In genomic region chr3:121794214-121794613, GRCm38 (mm10) we compare ENCODE assay signal across 27 mouse cellular contexts. TPM values are rescaled to one million over a fixed set of nuclear protein-coding genes. Genes with fewer than 3 reads are reported as not detected.
DNase-seq lines count a peak whose midpoint lies in the region; ATAC-seq and TF ChIP-seq lines count a peak whose summit lies in the region.
"Had no signal": no experiment of that assay in that cellular context is flagged by ENCODE, and none has a peak within 500 bp of the region (broad histone marks: within the 10 kb centered on the region; RNA-seq: fewer than 3 reads in every experiment).

No protein-coding gene starts in this region.

- WGBS in neural tube, embryonic 13.5 days, result 55% methylated on average over 2 of the region's 2 CpGs
- whole genome bisulfite sequencing in neural tube, embryonic 15.5 days, result 61% methylated on average over 2 of the region's 2 CpGs

- H3K27me3 ChIP-seq in neural tube, embryonic 13.5 days, result no peaks in the 10 kb centered on the region
- no peaks in the 10 kb centered on the region for H3K27me3 ChIP-seq in neural tube, embryonic 15.5 days (replicated peaks)
- H3K27me3 ChIP-seq: embryonic facial prominence, embryonic 13.5 days; forebrain, embryonic 12.5 days; forebrain, embryonic 15.5 days; heart, embryonic 12.5 days; heart, embryonic 15.5 days; hindbrain, embryonic 15.5 days had no signal

- 0 out of 2 replicates have a peak overlapping the region, but pooled peaks have one; percentile 5 for H3K27ac ChIP-seq in neural tube, embryonic 13.5 days (replicated peaks)
- no peak overlapping the region for H3K27ac ChIP-seq in neural tube, embryonic 15.5 days (replicated peaks)
- no peak overlapping the region; the same call in 1 of the 2 replicates for H3K27ac ChIP-seq in ES-E14 (ENCODE audit: insufficient read depth, low read depth, low read length, poor library complexity, severe bottlenecking)
- H3K27ac ChIP-seq: embryonic facial prominence, embryonic 10.5 days; embryonic facial prominence, embryonic 13.5 days; forebrain, embryonic 12.5 days; forebrain, embryonic 15.5 days; heart, embryonic 15.5 days; hindbrain, embryonic 15.5 days had no signal

- H3K9me3 ChIP-seq in neural tube, embryonic 13.5 days, result no peaks in the 10 kb centered on the region
- H3K9me3 ChIP-seq in neural tube, embryonic 15.5 days (replicated peaks), result no peaks in the 10 kb centered on the region
- H3K9me3 ChIP-seq in ES-E14 (ENCODE audit: control insufficient read depth, insufficient read depth, low read depth, low read length), result no peaks in the 10 kb centered on the region
- H3K9me3 ChIP-seq: embryonic facial prominence, embryonic 10.5 days; embryonic facial prominence, embryonic 13.5 days; forebrain, embryonic 12.5 days; forebrain, embryonic 15.5 days; heart, embryonic 12.5 days; heart, embryonic 15.5 days; hindbrain, embryonic 10.5 days; hindbrain, embryonic 15.5 days had no signal

- in situ Hi-C loops in ES-E14 (cut with MboI; ENCODE audit: low sequenced_read_pairs in 2 of 2, unreplicated experiment in 2 of 2), result no loop called here

- DNase-seq in ES-E14 (ENCODE audit: low read depth, low spot score), result peak; percentile 56
- peak; percentile 90 for DNase-seq in ZHBTc4 (ENCODE audit: low read depth, low spot score)
- DNase-seq in lung, postnatal 10 days, result no peak
- DNase-seq in c-Kit-positive CD71-positive TER-119-positive erythroid progenitor cells, embryonic 14.5 days (ENCODE audit: low spot score), result no peak
- DNase-seq: adrenal gland, adult 2 months; adrenal gland, postnatal 14 days; cerebellum, adult 11-12 months; cerebellum, adult 8-10 months; cerebellum, postnatal 10 days; cerebellum, postnatal 36 days; embryo, embryonic 11 days; gastrocnemius, postnatal 25 days; heart, adult 18-20 months; heart, postnatal 10 days; heart, postnatal 36 days had no signal

- H3K9ac ChIP-seq in neural tube, embryonic 13.5 days, result no peak overlapping the region
- H3K9ac ChIP-seq in neural tube, embryonic 15.5 days (replicated peaks), result no peak overlapping the region
- no peak overlapping the region for H3K9ac ChIP-seq in ES-E14 (ENCODE audit: insufficient read depth, low read depth, low read length, poor library complexity, severe bottlenecking)
- H3K9ac ChIP-seq: embryonic facial prominence, embryonic 13.5 days; forebrain, embryonic 12.5 days; forebrain, embryonic 15.5 days; heart, embryonic 12.5 days; heart, embryonic 15.5 days; hindbrain, embryonic 15.5 days had no signal

- peaks cover 5% of the 10 kb centered on the region for H3K4me1 ChIP-seq in neural tube, embryonic 13.5 days (replicated peaks)
- H3K4me1 ChIP-seq in neural tube, embryonic 15.5 days, result no peaks in the 10 kb centered on the region
- H3K4me1 ChIP-seq in ES-E14 (ENCODE audit: control insufficient read depth in 2 of 2, insufficient read depth in 2 of 2, low read length in 2 of 2, poor library complexity in 1 of 2), result peaks cover 6 to 17% of the 10 kb centered on the region in 2 experiments; a peak in 2 of 4 replicates
- H3K4me1 ChIP-seq: embryonic facial prominence, embryonic 10.5 days; embryonic facial prominence, embryonic 13.5 days; hindbrain, embryonic 15.5 days had no signal

- H3K36me3 ChIP-seq in neural tube, embryonic 13.5 days, result peaks cover 3% of the 10 kb centered on the region; the same call in 1 of the 2 replicates
- no peaks in the 10 kb centered on the region for H3K36me3 ChIP-seq in neural tube, embryonic 15.5 days
- H3K36me3 ChIP-seq in ES-E14 (ENCODE audit: control insufficient read depth, insufficient read depth, low read length, poor library complexity, severe bottlenecking), result no peaks in the 10 kb centered on the region; the same call in 1 of the 2 replicates
- H3K36me3 ChIP-seq: forebrain, embryonic 12.5 days; hindbrain, embryonic 15.5 days had no signal

- H3K4me2 ChIP-seq in neural tube, embryonic 13.5 days, result no peak overlapping the region
- H3K4me2 ChIP-seq in neural tube, embryonic 15.5 days, result no peak overlapping the region
- H3K4me2 ChIP-seq: embryonic facial prominence, embryonic 13.5 days; forebrain, embryonic 12.5 days; forebrain, embryonic 15.5 days; heart, embryonic 12.5 days; heart, embryonic 15.5 days; hindbrain, embryonic 15.5 days had no signal

- ATAC-seq in neural tube, embryonic 13.5 days (ENCODE audit: low read depth), result no peak
- ATAC-seq in neural tube, embryonic 15.5 days (ENCODE audit: low FRiP score), result no peak
- ATAC-seq: CD4-positive, CD25-positive, alpha-beta regulatory T cell, adult 4 months; forebrain, embryonic 15.5 days had no signal

- no peak overlapping the region for H3K4me3 ChIP-seq in neural tube, embryonic 13.5 days
- no peak overlapping the region for H3K4me3 ChIP-seq in neural tube, embryonic 15.5 days (replicated peaks)
- H3K4me3 ChIP-seq in ES-E14 (ENCODE audit: insufficient read depth in 1 of 2, low read depth in 1 of 2, low read length in 2 of 2, poor library complexity in 1 of 2, severe bottlenecking in 1 of 2), result no peak overlapping the region
- H3K4me3 ChIP-seq: embryonic facial prominence, embryonic 10.5 days; embryonic facial prominence, embryonic 13.5 days; erythroblast, embryonic 14.5 days; forebrain, embryonic 12.5 days; forebrain, embryonic 15.5 days; heart, embryonic 12.5 days; heart, embryonic 15.5 days; hindbrain, embryonic 10.5 days; hindbrain, embryonic 15.5 days had no signal

TF ChIP-seq in ES-E14, 5 proteins besides CTCF, POLR2A, EP300 and RAD21:
- TF ChIP-seq ZC3H11A (IDR thresholded peaks at IDR 0.05; ENCODE audit: borderline replicate concordance, low read depth, low read length), result no peak

RNA-seq across cellular contexts. Expression of gene Abcd3, which starts 20.9 kb away (rescaled TPM):
- polyA plus RNA-seq in neural tube, embryonic 13.5 days (2015; fragmentation: Nextera tagmentation; extraction: Ambion mirVana), result 63.2 and 75.3 TPM in 2 replicates
- polyA plus RNA-seq in neural tube, embryonic 15.5 days (2015; fragmentation: Nextera tagmentation; extraction: Ambion mirVana), result 71.2 and 74.4 TPM in 2 replicates
- total RNA-seq in ES-E14 (2012; rRNA removed), result 17.1 and 21.6 TPM in 2 replicates

Comparison
In these comparisons a context has a peak if more than half of its experiments do, and no peak if none do; other contexts are left out.
1. DNase-seq: peak in ES-E14 (single experiment) and ZHBTc4 (single experiment); none in lung, postnatal 10 days (single experiment) and c-Kit-positive CD71-positive TER-119-positive erythroid progenitor cells, embryonic 14.5 days (single experiment).